Mouse (Mus musculus): ENCODE measurements around the gene Gm21394. TPM values are rescaled to one million over a fixed set of nuclear protein-coding genes. Genes with fewer than 3 reads are reported as not detected.
"Not testable (repeated sequence)": the region's sequence is repeated elsewhere in the genome, so short reads cannot be mapped to it uniquely, and the experiment has no call there.

Gene Gm21394
- total RNA-seq (2017): not detected in 3 replicates

DNA sequence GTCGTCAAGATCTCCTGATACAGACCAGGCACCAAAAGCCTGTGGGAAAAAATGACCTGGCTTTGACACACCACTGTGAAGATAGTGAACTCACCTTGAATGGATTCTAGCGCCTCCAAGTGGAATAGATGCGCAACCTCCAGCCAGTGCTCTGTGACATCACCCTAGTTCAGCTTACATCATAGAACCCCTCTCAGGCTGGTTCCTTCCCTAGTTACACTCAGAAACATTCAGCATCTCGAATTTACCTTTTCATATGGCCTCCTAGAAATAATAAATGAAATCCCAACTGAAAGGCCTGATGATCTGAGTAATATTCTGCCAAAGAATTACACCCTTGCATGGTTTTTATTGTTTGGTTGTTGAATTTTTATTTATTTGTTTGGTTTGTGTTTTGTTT lies at the start of gene Gm21394:
Gene Gm21394, minus strand, starts transcription at position 101 of the 400 bp plus-strand sequence.
- ATAC-seq (replicated peaks; ENCODE audit: insufficient number of reproducible peaks, low FRiP score, low TSS enrichment, poor library complexity, severe bottlenecking): not testable (repeated sequence)

Other genes with a start within 250 kb of the Gm21394 start
- not detected in 3 replicates for gene Gm21409, start 181.8 kb upstream of the Gm21394 start, total RNA-seq (2017)

All from monocyte, adult 5-6 weeks (primary cell).